Mouse (Mus musculus) kidney, postnatal 4 days (tissue): ENCODE results near the gene 0610040J01Rik.
"Not testable (repeated sequence)": the region's sequence is repeated elsewhere in the genome, so short reads cannot be mapped to it uniquely, and the experiment has no call there.

ENCODE experiments used
- DNase-seq, 2 experiments: peaks; one replicate each; pipeline ENCODE4 v3.0.0; 2021; ENCODE audit warnings: mixed read lengths in 2 of 2

0610040J01Rik gene

DNA sequence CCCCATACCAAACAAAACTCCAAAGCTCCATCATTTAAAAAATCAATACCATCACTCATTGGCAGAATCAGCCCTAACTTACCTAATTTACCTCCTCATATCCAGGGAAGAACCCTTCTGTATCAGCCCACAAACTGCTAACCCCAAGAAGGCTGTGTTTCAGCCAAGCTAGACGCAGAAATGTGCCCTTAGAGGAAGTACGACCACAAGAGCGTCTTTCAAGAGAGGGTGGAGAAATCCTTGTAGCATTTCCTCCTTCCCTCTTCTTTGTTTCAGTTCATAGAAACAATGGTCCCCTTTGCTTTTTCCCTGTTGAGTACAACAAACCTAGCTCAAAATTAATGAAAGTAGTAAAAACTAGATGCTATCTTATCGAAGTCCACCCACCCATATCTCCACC, 18.9 kb downstream of the 0610040J01Rik start:
- no peak for DNase-seq

- peak; percentile 40 to 67 for DNase-seq
These were observed 21.8 kb downstream of the 0610040J01Rik start for GRCm38 (mm10) chr5:63833955-63834354.

- no peak for DNase-seq
These were observed 22.3 kb downstream of the 0610040J01Rik start for GRCm38 (mm10) chr5:63834435-63834834.

DNA sequence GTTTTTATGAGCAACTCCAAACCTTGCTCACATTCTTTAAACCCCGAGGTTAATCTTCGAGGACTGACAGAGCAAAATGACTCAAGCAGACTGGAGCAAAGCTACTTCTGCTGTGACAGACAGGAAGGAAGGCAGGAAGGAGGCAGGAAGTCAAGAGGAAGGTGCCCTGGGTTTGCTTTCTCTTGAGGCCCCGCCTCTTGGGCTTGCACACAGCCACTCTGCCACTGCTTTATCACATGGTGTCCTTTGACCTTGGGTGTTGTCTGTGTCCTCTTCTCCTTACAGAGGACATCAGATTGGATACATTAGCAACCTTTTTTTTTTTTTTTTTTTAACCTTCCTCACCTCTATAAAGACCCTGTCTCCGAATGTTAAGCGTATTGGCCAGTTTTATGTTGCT, 25.0 kb downstream of the 0610040J01Rik start:
- DNase-seq = no peak

- DNase-seq = no peak
These were observed 25.7 kb downstream of the 0610040J01Rik start for GRCm38 (mm10) chr5:63837851-63838250.

- no peak for DNase-seq
These were observed 27.7 kb downstream of the 0610040J01Rik start for GRCm38 (mm10) chr5:63839801-63840416.

DNA sequence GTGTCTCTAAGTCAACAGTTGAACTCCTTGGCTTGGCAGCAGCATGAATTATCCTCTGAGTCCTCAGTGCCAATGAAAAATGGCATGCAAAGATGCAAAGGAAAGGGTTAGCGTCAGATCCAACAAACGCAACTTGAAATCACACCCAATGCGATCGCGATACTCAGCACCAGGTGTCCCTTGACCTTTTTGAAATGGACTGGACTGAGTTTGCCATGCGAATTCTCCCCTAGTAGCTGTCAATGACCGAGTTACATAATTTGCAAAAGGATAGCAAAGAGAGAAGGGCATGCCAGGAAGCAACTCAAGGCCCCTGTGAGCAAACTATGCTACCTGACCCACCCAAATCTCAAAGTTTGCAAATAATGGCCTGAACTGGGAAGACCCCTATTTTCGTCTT, 34.9 kb downstream of the 0610040J01Rik start:
- no peak for DNase-seq

DNA sequence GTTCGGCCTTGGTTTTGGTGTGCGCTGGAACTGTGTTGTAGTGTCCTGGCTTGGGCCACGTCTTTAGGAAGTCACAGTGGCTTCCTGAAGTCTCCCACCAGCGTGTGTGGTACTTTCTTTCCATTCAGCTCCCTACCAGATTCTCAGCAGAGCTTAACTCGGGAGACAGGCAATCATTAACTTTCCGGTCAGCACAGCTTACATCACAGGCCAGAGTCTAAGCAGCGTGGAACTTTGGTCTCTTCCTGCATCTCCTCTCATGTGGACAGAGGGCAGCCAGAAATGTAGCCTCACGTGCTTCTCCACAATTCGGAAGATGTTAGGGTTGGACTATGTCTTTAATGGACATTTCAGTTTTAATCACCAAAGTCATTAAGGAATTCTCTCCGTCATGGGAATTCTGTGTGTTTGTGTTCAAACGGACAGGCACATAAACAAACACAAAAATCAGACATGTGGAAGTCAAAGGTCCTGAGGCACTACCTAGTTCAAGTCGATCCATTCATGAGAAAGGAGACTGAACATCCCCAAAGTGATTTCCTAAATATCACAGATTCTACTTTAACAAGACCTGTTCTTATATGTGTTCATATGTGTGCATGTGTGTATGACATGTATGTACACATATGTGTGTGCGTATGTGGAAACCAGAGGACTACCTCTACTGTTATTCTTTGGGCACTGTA, 35.5 kb downstream of the 0610040J01Rik start:
- DNase-seq = peak; percentile 47 to 67

DNA sequence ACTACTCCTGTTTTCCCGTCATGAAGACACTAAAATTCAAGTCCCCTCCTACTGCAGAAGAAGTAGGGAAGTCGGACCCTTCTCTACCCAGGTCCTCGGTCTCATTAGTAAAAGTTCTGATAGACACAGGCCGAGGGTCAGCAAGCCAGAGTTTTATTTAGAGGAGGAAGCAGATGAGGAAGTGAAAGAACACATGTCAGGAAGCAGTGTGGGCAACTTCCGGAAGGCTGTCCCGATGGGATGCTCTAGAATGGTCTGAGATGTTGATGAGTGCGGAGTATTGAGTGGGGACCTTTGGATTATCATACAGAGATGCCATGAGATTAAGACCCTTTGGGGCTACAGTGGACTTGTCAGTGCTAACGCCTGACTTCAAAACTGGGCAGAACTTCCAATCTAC, 46.7 kb downstream of the 0610040J01Rik start:
- no peak for DNase-seq

GRCm38 (mm10) chr5:63867421-63867820, 55.3 kb downstream of the 0610040J01Rik start:
- DNase-seq = peak; percentile 65 to 77

- no peak for DNase-seq
These were observed 60.2 kb downstream of the 0610040J01Rik start for GRCm38 (mm10) chr5:63872176-63872932.

DNA sequence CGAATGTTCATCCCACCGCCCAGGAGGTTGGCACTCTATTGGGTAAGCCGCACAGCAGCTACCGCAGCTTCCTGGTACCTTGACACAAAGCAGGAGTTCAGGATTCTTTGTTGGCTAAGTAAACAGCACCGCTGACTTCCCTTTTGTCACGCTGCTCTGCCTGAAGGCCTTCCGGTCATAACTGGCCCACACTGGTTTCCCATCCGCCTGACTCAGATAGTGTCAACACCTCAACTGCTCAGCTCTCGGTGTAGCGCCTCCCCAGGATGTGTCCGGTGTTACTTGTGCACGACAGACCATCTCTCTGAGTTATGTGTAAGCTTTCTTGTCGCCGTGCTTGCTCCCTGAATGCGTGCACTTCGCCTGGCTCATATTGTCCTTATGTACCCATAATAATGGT, 62.7 kb downstream of the 0610040J01Rik start:
- DNase-seq = peak; percentile 61 to 71

- DNase-seq = peak; percentile 32 to 52
These were observed 63.9 kb downstream of the 0610040J01Rik start for GRCm38 (mm10) chr5:63876081-63876480.

GRCm38 (mm10) chr5:63879026-63879425, 66.9 kb downstream of the 0610040J01Rik start:
- DNase-seq = no peak

- no peak for DNase-seq
These were observed 74.1 kb downstream of the 0610040J01Rik start for GRCm38 (mm10) chr5:63886292-63886691.

- DNase-seq = peak; percentile 18 to 30
These were observed 74.5 kb downstream of the 0610040J01Rik start for GRCm38 (mm10) chr5:63886709-63887108.

GRCm38 (mm10) chr5:63887111-63887510, 74.9 kb downstream of the 0610040J01Rik start:
- DNase-seq = no peak

DNA sequence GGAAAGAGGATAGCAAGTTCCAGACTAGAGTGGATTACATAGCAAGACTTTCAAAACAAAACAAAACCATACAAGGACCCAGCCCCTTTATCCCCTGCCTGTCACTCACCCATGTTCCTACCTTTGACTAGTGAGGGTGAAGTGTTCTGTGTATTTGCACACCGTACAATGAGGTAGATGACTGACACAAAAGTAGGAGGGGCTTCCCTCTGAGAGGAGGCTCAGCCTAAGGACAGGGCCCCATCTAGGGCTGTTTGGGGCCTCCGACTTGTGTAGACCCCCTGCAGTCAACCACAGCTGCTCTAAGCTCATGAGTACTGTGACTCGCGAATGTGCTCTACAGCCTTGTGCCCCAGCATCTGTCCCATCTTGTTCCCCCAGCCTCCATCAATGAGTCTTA, 79.1 kb downstream of the 0610040J01Rik start:
- DNase-seq = no peak

DNA sequence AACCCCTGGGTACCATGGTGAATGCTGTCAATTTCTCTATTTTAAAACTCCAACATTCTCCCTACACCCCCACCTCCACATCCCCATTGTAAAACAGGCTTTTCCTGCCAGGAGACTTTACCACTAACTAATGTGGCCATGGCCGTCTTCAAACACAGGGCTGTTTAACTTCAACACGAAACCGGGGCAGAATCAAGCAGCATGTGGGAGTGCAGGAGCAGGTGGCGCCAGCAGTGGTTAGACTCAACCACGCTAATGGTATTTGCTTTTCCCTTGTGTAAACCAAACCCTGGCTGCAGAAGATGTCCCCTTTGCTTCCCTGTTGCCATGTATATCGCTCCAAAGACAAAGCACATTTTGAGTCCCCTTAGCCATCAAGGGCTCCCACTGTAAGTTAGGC, 79.7 kb downstream of the 0610040J01Rik start:
- DNase-seq = no peak

GRCm38 (mm10) chr5:63897001-63897819, 85.0 kb downstream of the 0610040J01Rik start:
- not testable (repeated sequence) for DNase-seq

DNA sequence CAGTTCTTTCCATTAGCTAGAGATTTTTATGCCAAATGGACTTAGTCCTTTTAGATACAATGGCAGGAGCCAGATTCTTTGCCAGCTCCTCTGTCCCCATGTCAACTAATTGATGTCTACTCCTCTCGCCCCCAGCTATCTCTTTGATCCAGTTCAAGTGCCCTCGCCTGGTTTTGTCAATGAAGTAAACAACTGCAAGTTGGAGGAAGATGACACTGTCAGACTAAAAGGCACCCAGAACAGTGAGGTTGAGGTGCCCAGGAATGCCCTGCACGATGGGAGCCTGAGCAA, 85.6 kb downstream of the 0610040J01Rik start:
- DNase-seq = no peak

- DNase-seq = no peak
These were observed 91.2 kb downstream of the 0610040J01Rik start for GRCm38 (mm10) chr5:63903329-63903728.
